Mouse (Mus musculus) cortical plate, adult 2 months (tissue): ENCODE data around the gene Hip1r. TPM values are rescaled to one million over a fixed set of nuclear protein-coding genes. Genes with fewer than 3 reads are reported as not detected.

ENCODE experiments used
- H3K27ac ChIP-seq: fragments of 200-500 bp; 2 replicates; pipeline ENCODE4 v1.5.1; 2012; ENCODE audit warnings: low read length, control low read depth, inconsistent platforms; ENCODE audit not compliant: insufficient read depth
- H3K4me1 ChIP-seq: fragments of 200-500 bp; 2 replicates; pipeline ENCODE4 v1.6.1; 2011; ENCODE audit warnings: low read length; ENCODE audit not compliant: control insufficient read depth, insufficient read depth
- H3K4me3 ChIP-seq: fragments of 200-500 bp; 2 replicates; pipeline ENCODE4 v1.5.1; 2011; ENCODE audit warnings: mild to moderate bottlenecking, low read length, control low read depth; ENCODE audit not compliant: insufficient read depth
- CTCF ChIP-seq: fragments of 200-500 bp; IDR thresholded peaks from 2 replicates; pipeline ENCODE4 v1.5.1; 2011; ENCODE audit warnings: mild to moderate bottlenecking, control low read depth, low read length; ENCODE audit not compliant: insufficient read depth; ENCODE audit errors: extremely low read depth
- POLR2A ChIP-seq: fragments of 200-500 bp; IDR thresholded peaks from 2 replicates; pipeline ENCODE4 v1.6.1; 2011; ENCODE audit warnings: mild to moderate bottlenecking, low read length, control low read depth; ENCODE audit not compliant: insufficient read depth; ENCODE audit errors: extremely low read depth
- polyA plus RNA-seq: library from polyadenylated mRNA; depleted of rRNA; stranded (reverse); fragments of >200 nt; gene quantifications from 2 replicates; pipeline ENCODE4 v1.2.3, GENCODE M21; 2012

Hip1r gene
- polyA plus RNA-seq, 1 experiment = 42.1 TPM

GRCm38 (mm10) chr5:124010910-124011655 is 37.7 kb downstream of the Hip1r start:
- TF ChIP-seq CTCF (no peak), POLR2A (no peak)
- no peak overlapping the region for H3K4me3 ChIP-seq
- H3K27ac ChIP-seq = peak overlapping the region; percentile 67
- H3K4me1 ChIP-seq = peaks cover 29% of the 10 kb centered on the region

GRCm38 (mm10) chr5:124011927-124012326 is 38.5 kb downstream of the Hip1r start:
- Histone ChIP-seq H3K4me1 (peaks cover 33% of the 10 kb centered on the region), H3K27ac (peak overlapping the region; percentile 67), H3K4me3 (no peak overlapping the region)
- TF ChIP-seq CTCF (no peak), POLR2A (no peak)

- no peak overlapping the region for H3K4me3 ChIP-seq
Observed at GRCm38 (mm10) chr5:124012885-124013284, 39.5 kb downstream of the Hip1r start.

GRCm38 (mm10) chr5:124013747-124014146 is 40.3 kb downstream of the Hip1r start:
- peaks cover 40% of the 10 kb centered on the region for H3K4me1 ChIP-seq
- peak overlapping the region; percentile 32; the same call in 1 of the 2 replicates for H3K27ac ChIP-seq
- TF ChIP-seq POLR2A (no peak), CTCF (no peak)
- H3K4me3 ChIP-seq = no peak overlapping the region

More at GRCm38 (mm10) chr5:124012885-124013284, 39.5 kb downstream of the Hip1r start:
- TF ChIP-seq POLR2A (no peak), CTCF (no peak)
- Histone ChIP-seq H3K4me1 (peaks cover 37% of the 10 kb centered on the region), H3K27ac (no peak overlapping the region)

GRCm38 (mm10) chr5:124014180-124014579 is 40.8 kb downstream of the Hip1r start:
- H3K27ac ChIP-seq = peak overlapping the region; percentile 32; the same call in 1 of the 2 replicates
- no peak overlapping the region for H3K4me3 ChIP-seq
- H3K4me1 ChIP-seq = peaks cover 40% of the 10 kb centered on the region
- TF ChIP-seq CTCF (no peak), POLR2A (no peak)

GRCm38 (mm10) chr5:124014791-124015251 is 41.4 kb downstream of the Hip1r start:
- TF ChIP-seq POLR2A = no peak
- TF ChIP-seq CTCF = no peak
- Histone ChIP-seq H3K27ac (peak overlapping the region; percentile 24; the same call in 1 of the 2 replicates), H3K4me1 (peaks cover 38% of the 10 kb centered on the region), H3K4me3 (no peak overlapping the region)

GRCm38 (mm10) chr5:124015727-124016126 is 42.3 kb downstream of the Hip1r start:
- TF ChIP-seq POLR2A (no peak), CTCF (no peak)
- Histone ChIP-seq H3K4me1 (peaks cover 38% of the 10 kb centered on the region), H3K4me3 (no peak overlapping the region), H3K27ac (no peak overlapping the region)

GRCm38 (mm10) chr5:124016291-124016821 is 42.9 kb downstream of the Hip1r start:
- TF ChIP-seq CTCF (no peak), POLR2A (no peak)
- Histone ChIP-seq H3K4me1 (peaks cover 35% of the 10 kb centered on the region), H3K27ac (no peak overlapping the region), H3K4me3 (no peak overlapping the region)

- H3K27ac ChIP-seq = peak overlapping the region; percentile 30
- H3K4me1 ChIP-seq = peaks cover 26% of the 10 kb centered on the region
Observed at GRCm38 (mm10) chr5:124017941-124018340, 44.5 kb downstream of the Hip1r start.

GRCm38 (mm10) chr5:124018651-124019050 is 45.2 kb downstream of the Hip1r start:
- H3K27ac ChIP-seq = peak overlapping the region; percentile 30
- H3K4me1 ChIP-seq = peaks cover 22% of the 10 kb centered on the region
- TF ChIP-seq CTCF = no peak
- no peak for TF ChIP-seq POLR2A
- H3K4me3 ChIP-seq = no peak overlapping the region

More at GRCm38 (mm10) chr5:124017941-124018340, 44.5 kb downstream of the Hip1r start:
- H3K4me3 ChIP-seq = no peak overlapping the region
- no peak for TF ChIP-seq CTCF
- no peak for TF ChIP-seq POLR2A
